Mouse (Mus musculus) 3134 (cell line): ENCODE data around the gene Gpr179.

ENCODE experiments used
- DNase-seq: peaks from one replicate; pipeline ENCODE4 v3.0.0-alpha.2; 2011; ENCODE audit warnings: low spot score; ENCODE audit not compliant: insufficient read length; ENCODE audit errors: extremely low read depth

The Gpr179 gene

DNA sequence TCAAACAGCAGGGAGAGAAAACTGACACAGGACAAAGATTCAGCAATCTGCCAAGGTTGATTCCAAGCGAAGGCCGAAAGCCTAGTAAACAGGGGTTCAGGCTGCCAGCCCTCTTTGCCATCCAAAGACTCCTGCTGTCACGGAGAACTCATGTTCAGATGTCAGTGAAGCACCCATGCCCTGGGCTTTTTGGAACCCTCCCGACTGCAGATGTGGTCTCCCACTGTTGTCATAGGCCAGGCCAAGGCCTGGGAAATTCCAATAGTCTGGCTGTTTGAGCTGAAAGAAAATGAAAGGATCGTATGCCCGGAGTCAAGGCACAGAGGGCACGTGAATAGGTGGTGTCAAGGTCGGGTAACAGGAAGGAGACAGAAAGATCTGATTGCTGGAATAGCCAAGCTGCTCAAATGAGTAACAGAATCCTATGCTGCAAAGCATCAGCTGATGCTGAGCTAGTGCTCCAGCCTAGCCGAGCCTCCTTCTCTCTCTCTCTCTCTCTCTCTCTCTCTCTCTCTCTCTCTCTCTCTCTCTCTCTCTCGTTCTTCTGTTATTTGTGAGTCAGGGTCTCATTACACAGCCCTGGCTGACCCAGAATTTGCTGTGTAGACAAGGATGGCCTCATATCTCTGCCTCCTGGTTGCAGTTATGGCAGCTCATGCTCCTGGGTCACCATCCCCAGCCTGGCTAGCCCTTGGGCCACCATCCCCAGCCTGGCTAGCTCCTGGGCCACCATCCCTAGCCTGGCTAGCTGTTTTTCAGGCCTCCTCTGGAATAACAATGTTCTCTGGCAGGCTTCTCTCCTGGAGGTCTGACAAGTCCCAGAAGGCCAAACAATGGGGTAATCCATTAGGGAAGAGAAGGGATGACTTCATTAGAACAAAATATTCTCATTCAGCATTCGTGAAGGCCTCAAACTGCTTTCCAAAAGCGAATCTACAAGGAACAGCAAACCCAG lies 62.3 kb downstream of the Gpr179 start:
- no peak for DNase-seq

- DNase-seq, result no peak
Measured at GRCm38 (mm10) chr11:97287643-97288042, 64.2 kb downstream of the Gpr179 start.

DNA sequence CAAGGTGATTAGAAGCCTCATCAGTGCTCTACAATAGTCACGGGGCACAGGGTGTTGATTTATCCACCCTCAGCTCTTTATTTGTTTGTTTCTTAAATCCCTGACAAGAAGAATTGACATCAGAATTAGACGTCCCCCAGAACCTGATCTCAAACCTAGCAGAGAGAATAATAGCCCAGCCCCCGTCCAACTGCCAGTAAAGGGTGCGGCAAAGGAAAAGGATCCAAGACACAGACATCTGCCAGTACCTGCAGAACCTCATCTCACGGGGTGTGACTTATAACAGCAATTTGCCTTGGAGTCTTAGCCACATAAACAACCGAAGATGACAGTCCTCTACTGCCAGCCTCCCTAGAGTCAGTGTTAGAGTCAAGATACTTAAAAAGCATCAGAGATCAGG lies 64.9 kb downstream of the Gpr179 start:
- no peak for DNase-seq

GRCm38 (mm10) chr11:97285852-97286775 lies 65.8 kb downstream of the Gpr179 start:
- peak; percentile 73 for DNase-seq

- DNase-seq, result no peak
Measured at GRCm38 (mm10) chr11:97284854-97285253, 67.0 kb downstream of the Gpr179 start.

DNA sequence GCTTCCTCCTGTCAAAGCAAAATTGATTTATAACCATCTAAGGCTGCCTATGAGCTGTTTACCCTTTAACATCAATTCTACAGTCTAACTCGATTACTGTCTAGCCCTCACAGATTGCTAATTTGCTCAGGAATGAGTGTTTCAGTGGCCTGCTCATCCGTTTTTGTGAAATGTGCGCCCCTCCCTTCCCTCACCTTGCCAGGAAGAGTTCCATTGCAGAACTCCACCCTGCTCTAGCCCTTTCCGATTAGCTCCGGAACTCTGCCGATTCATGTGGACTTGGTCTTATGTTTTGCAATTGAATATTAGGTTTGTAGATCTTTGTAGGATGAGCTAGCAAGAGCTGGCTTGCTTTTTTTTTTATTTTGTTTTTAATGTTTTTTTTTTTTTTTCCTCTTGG lies 69.7 kb downstream of the Gpr179 start:
- DNase-seq, result no peak
